Mouse (Mus musculus) heart, postnatal 10 days (tissue): ENCODE measurements at regions not wholly inside any gene's neighbourhood (a gene's known extent, or its start where the extent isn't known, plus 50 kb on each side); places are given as distances from the start of the nearest gene placed in this dataset.

Experiments
- DNase-seq, 2 experiments: peaks; one replicate each; pipeline ENCODE4 v3.0.0; 2021
- intact Hi-C: fragments of 180-260 bp; cut with DNase I; formaldehyde crosslinking; loops from one replicate; pipeline ENCODE4 v1.15.1; 2025

GRCm38 (mm10) chr16:30826128-30826527 lies 226.6 kb downstream of the Fam43a start:
- peak; percentile 64 for DNase-seq
- intact Hi-C loops: no loop called here

- intact Hi-C loops: no loop called here
These were observed 228.5 kb downstream of the Fam43a start for GRCm38 (mm10) chr16:30827901-30828608.

GRCm38 (mm10) chr16:30834561-30834960 lies 235.0 kb downstream of the Fam43a start:
- intact Hi-C loops: loop anchor here (5.0 kb wide), 1 partner anchor 33 kb away; no protein-coding TSS in a partner anchor
- no peak for DNase-seq

More at GRCm38 (mm10) chr16:30827901-30828608, 228.5 kb downstream of the Fam43a start:
- DNase-seq: peak; percentile 78 to 83

- intact Hi-C loops: no loop called here
- no peak for DNase-seq
These were observed 236.2 kb downstream of the Fam43a start for GRCm38 (mm10) chr16:30835678-30836077.

GRCm38 (mm10) chr16:30842831-30843230 lies 238.4 kb downstream of the Xxylt1 start:
- no peak for DNase-seq
- intact Hi-C loops: no loop called here

GRCm38 (mm10) chr16:30852595-30852994 lies 228.6 kb downstream of the Xxylt1 start:
- intact Hi-C loops: no loop called here
- DNase-seq: no peak

- no peak for DNase-seq
- intact Hi-C loops: no loop called here
These were observed 226.5 kb downstream of the Xxylt1 start for GRCm38 (mm10) chr16:30854716-30855115.

- no peak for DNase-seq
- intact Hi-C loops: no loop called here
These were observed 223.6 kb downstream of the Xxylt1 start for GRCm38 (mm10) chr16:30857656-30858055.

- DNase-seq: no peak
- intact Hi-C loops: loop anchor here (5.0 kb wide), 1 partner anchor 37 kb away; no protein-coding TSS in a partner anchor
These were observed 211.9 kb downstream of the Xxylt1 start for GRCm38 (mm10) chr16:30869136-30869909.

GRCm38 (mm10) chr16:30870110-30870509 lies 211.1 kb downstream of the Xxylt1 start:
- intact Hi-C loops: loop anchor here (1.0 to 5.0 kb wide), 6 partner anchors 67 to 269 kb away; no protein-coding TSS in a partner anchor
- peak; percentile 74 to 81 for DNase-seq

- DNase-seq: no peak
- intact Hi-C loops: loop anchor here (1.0 to 5.0 kb wide), 6 partner anchors 67 to 269 kb away; no protein-coding TSS in a partner anchor
These were observed 210.6 kb downstream of the Xxylt1 start for GRCm38 (mm10) chr16:30870676-30871075.

GRCm38 (mm10) chr16:30872147-30872546 lies 209.1 kb downstream of the Xxylt1 start:
- intact Hi-C loops: loop anchor here (2.0 to 5.0 kb wide), 4 partner anchors 51 to 135 kb away; no protein-coding TSS in a partner anchor
- DNase-seq: no peak

GRCm38 (mm10) chr16:30873493-30874211 lies 207.6 kb downstream of the Xxylt1 start:
- intact Hi-C loops: loop anchor here (2.0 to 5.0 kb wide), 4 partner anchors 53 to 136 kb away; no protein-coding TSS in a partner anchor

GRCm38 (mm10) chr16:30875235-30875829 lies 205.9 kb downstream of the Xxylt1 start:
- intact Hi-C loops: loop anchor here (5.0 kb wide), 1 partner anchor 52 kb away; no protein-coding TSS in a partner anchor
- no peak for DNase-seq

More at GRCm38 (mm10) chr16:30873493-30874211, 207.6 kb downstream of the Xxylt1 start:
- DNase-seq: peak; percentile 44 to 50

GRCm38 (mm10) chr16:30878821-30879220 lies 202.4 kb downstream of the Xxylt1 start:
- intact Hi-C loops: loop anchor here (5.0 kb wide), 1 partner anchor 48 kb away; no protein-coding TSS in a partner anchor
- DNase-seq: no peak

GRCm38 (mm10) chr16:30879878-30880277 lies 201.4 kb downstream of the Xxylt1 start:
- intact Hi-C loops: loop anchor here (5.0 kb wide), 1 partner anchor 47 kb away; no protein-coding TSS in a partner anchor
- DNase-seq: no peak

GRCm38 (mm10) chr16:30880682-30881081 lies 200.6 kb downstream of the Xxylt1 start:
- DNase-seq: no peak
- intact Hi-C loops: no loop called here

- intact Hi-C loops: no loop called here
- DNase-seq: no peak
These were observed 200.0 kb downstream of the Xxylt1 start for GRCm38 (mm10) chr16:30881186-30881585.

GRCm38 (mm10) chr16:30883490-30884188 lies 197.6 kb downstream of the Xxylt1 start:
- intact Hi-C loops: no loop called here
- no peak for DNase-seq

- DNase-seq: no peak
- intact Hi-C loops: no loop called here
These were observed 197.1 kb downstream of the Xxylt1 start for GRCm38 (mm10) chr16:30884189-30884551.
